9 mouse cellular contexts compared by ENCODE assay signal in the genomic region with DNA sequence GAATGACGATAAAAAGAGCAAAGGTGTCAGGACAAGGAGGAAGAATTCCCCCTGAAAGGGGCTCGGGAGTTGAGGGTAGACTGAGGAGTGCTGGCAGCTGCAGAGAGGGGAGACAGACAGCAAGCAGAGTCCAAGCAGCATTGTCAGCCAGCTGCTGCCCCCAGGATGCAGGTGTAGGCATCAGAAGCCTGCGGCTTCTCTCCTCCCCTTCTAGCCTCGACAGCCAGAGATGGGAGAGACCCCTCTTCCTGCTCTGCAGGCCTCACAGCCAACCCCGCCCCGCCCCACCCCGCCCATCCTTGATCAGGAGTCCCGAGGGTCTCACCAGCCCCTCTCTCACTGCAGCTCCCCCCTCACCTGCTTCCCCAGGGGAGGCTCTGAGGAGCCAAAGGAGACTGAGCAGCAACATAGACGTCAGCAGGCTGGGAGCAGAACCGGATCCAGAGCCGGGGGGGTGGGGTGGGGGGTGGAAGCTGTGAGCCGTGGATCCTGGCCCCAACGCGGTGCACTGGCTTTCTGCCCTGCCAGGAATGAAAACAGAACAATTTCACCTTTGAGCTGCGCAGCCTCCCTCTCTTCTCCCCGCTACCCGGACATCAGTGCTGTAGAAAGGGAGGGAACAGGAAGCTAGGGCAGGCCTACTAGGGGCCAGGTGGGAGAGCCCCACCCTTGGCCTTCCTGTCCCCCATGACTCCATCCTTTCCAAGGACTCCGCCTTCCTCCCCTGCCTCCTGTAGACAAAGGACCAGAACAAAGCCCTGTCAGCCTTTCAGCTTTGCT. TPM values are rescaled to one million over a fixed set of nuclear protein-coding genes. Genes with fewer than 3 reads are reported as not detected.
A peak's percentile ranks its signal among the peaks of the same experiment; 100 is the strongest.
DNase-seq lines count a peak whose midpoint lies in the region; ATAC-seq lines count a peak whose summit lies in the region.
"Had no signal": no experiment of that assay in that cellular context is flagged by ENCODE, and none has a peak within 500 bp of the region (broad histone marks: within the 10 kb centered on the region; RNA-seq: fewer than 3 reads in every experiment).

No protein-coding gene starts in this region.

- whole genome bisulfite sequencing in lung, embryonic 16.5 days: 20% methylated on average over 17 of the region's 18 CpGs
- 27% methylated on average over 14 of the region's 18 CpGs for WGBS in heart, embryonic 14.5 days
- WGBS in limb, embryonic 10.5 days: 35% methylated on average over 18 of the region's 18 CpGs

- H3K4me1 ChIP-seq in lung, embryonic 16.5 days (replicated peaks; ENCODE audit: control insufficient read depth, insufficient read depth, low read length): no peaks in the 10 kb centered on the region
- no peaks in the 10 kb centered on the region for H3K4me1 ChIP-seq in heart, embryonic 14.5 days (ENCODE audit: control insufficient read depth in 2 of 2, insufficient read depth in 2 of 2, low read length in 2 of 2)
- peaks cover 7% of the 10 kb centered on the region for H3K4me1 ChIP-seq in limb, embryonic 10.5 days

- H3K9me3 ChIP-seq in lung, embryonic 16.5 days (ENCODE audit: control insufficient read depth, low read length): no peaks in the 10 kb centered on the region
- H3K9me3 ChIP-seq in heart, embryonic 14.5 days (ENCODE audit: control insufficient read depth, low read length): peaks cover 6% of the 10 kb centered on the region; the same call in 1 of the 2 replicates
- no peaks in the 10 kb centered on the region for H3K9me3 ChIP-seq in limb, embryonic 10.5 days (replicated peaks)

- peak overlapping the region; percentile 13; the same call in 1 of the 2 replicates for H3K4me2 ChIP-seq in lung, embryonic 16.5 days (ENCODE audit: low read depth, low read length)
- H3K4me2 ChIP-seq in heart, embryonic 14.5 days (ENCODE audit: low read length): peak overlapping the region; percentile 39

- no peak overlapping the region for H3K27ac ChIP-seq in lung, embryonic 16.5 days (ENCODE audit: low read length)
- H3K27ac ChIP-seq in heart, embryonic 14.5 days (replicated peaks in 1 of 2; ENCODE audit: control insufficient read depth in 1 of 2, insufficient read depth in 1 of 2, low read depth in 2 of 2, low read length in 2 of 2): no peak overlapping the region
- peak overlapping the region; percentile 34 for H3K27ac ChIP-seq in limb, embryonic 10.5 days

- no peak for DNase-seq in lung, postnatal 36 days
- no peak for DNase-seq in limb, embryonic 10.5 days (ENCODE audit: low spot score)
- DNase-seq in thymus, postnatal 25 days: peak; percentile 70
- no peak for DNase-seq in gastrocnemius, adult 8-10 months (ENCODE audit: low spot score in 2 of 2)
- DNase-seq in cerebellum, adult 11 months: no peak

- no peaks in the 10 kb centered on the region for H3K27me3 ChIP-seq in lung, embryonic 16.5 days (ENCODE audit: control insufficient read depth, insufficient read depth, low read depth, low read length)
- H3K27me3 ChIP-seq in heart, embryonic 14.5 days (ENCODE audit: control insufficient read depth, insufficient read depth, low read length): no peaks in the 10 kb centered on the region
- H3K27me3 ChIP-seq in limb, embryonic 10.5 days (ENCODE audit: low read depth, poor library complexity, severe bottlenecking): no peaks in the 10 kb centered on the region

- H3K36me3 ChIP-seq in lung, embryonic 16.5 days (ENCODE audit: control insufficient read depth, insufficient read depth, low read length): no peaks in the 10 kb centered on the region
- H3K36me3 ChIP-seq in heart, embryonic 14.5 days (ENCODE audit: control insufficient read depth, insufficient read depth, low read length): no peaks in the 10 kb centered on the region
- no peaks in the 10 kb centered on the region for H3K36me3 ChIP-seq in limb, embryonic 10.5 days

- H3K9ac ChIP-seq in lung, embryonic 16.5 days (ENCODE audit: low read length): no peak overlapping the region
- H3K9ac ChIP-seq in heart, embryonic 14.5 days (ENCODE audit: low read length): no peak overlapping the region

- no peak overlapping the region for H3K4me3 ChIP-seq in lung, embryonic 16.5 days (ENCODE audit: low read length)
- no peak overlapping the region for H3K4me3 ChIP-seq in heart, embryonic 14.5 days (ENCODE audit: control insufficient read depth in 1 of 2, insufficient read depth in 1 of 2, low read depth in 1 of 2, low read length in 2 of 2)
- H3K4me3 ChIP-seq in limb, embryonic 10.5 days: no peak overlapping the region

- no peak for ATAC-seq in lung, embryonic 16.5 days (ENCODE audit: low read depth)
- ATAC-seq in heart, embryonic 14.5 days (ENCODE audit: insufficient number of reproducible peaks, insufficient read depth, low FRiP score, low read depth): no peak
- ATAC-seq in megakaryocyte-erythroid progenitor cell, adult 5-6 weeks (replicated peaks; ENCODE audit: low FRiP score, low TSS enrichment, poor library complexity, severe bottlenecking): no peak
- ATAC-seq: Patski had no signal

RNA-seq across cellular contexts. Expression of a gene that starts 19.0 kb away (rescaled TPM):
- polyA plus RNA-seq in lung, embryonic 16.5 days (2015; fragmentation: Nextera tagmentation; extraction: Ambion mirVana): 1.9 and 2.6 TPM in 2 replicates
- 11.2 and 12.5 TPM in 2 replicates for polyA plus RNA-seq in heart, embryonic 14.5 days (2014; fragmentation: Nextera tagmentation; extraction: Ambion mirVana)
- 1.7 and 1.8 TPM in 2 replicates for polyA plus RNA-seq in limb, embryonic 10.5 days (2016; fragmentation: Nextera tagmentation; extraction: Ambion mirVana)
- total RNA-seq in megakaryocyte-erythroid progenitor cell, adult 5-6 weeks (2014; fragmentation: Nextera tagmentation): 20.4 and 22.8 TPM in 2 replicates
- total RNA-seq in megakaryocyte-erythroid progenitor cell, adult 5-6 weeks (2017): 3.0 and 6.4 TPM in 2 replicates
- total RNA-seq in gastrocnemius, adult 8-10 months (2022): 10 to 100 TPM; 15.8 to 27.7 (median 20.1) TPM

RNA-seq across cellular contexts. Expression of a gene that starts 26.1 kb away (rescaled TPM):
- 5.1 and 5.6 TPM in 2 replicates for polyA plus RNA-seq in lung, embryonic 16.5 days (2015; fragmentation: Nextera tagmentation; extraction: Ambion mirVana)
- 7.1 and 7.4 TPM in 2 replicates for polyA plus RNA-seq in heart, embryonic 14.5 days (2014; fragmentation: Nextera tagmentation; extraction: Ambion mirVana)
- 8.1 and 8.5 TPM in 2 replicates for polyA plus RNA-seq in limb, embryonic 10.5 days (2016; fragmentation: Nextera tagmentation; extraction: Ambion mirVana)
- total RNA-seq in megakaryocyte-erythroid progenitor cell, adult 5-6 weeks (2014; fragmentation: Nextera tagmentation): 9.0 and 11.4 TPM in 2 replicates
- total RNA-seq in megakaryocyte-erythroid progenitor cell, adult 5-6 weeks (2017): 5.2 and 6.0 TPM in 2 replicates
- 10 to 100 TPM; 14.6 to 22.7 (median 19.1) TPM for total RNA-seq in gastrocnemius, adult 8-10 months (2022)

RNA-seq across cellular contexts. Expression of a gene that starts 39.2 kb away (rescaled TPM):
- 141 and 144 TPM in 2 replicates for polyA plus RNA-seq in lung, embryonic 16.5 days (2015; fragmentation: Nextera tagmentation; extraction: Ambion mirVana)
- 58.6 and 69.9 TPM in 2 replicates for polyA plus RNA-seq in heart, embryonic 14.5 days (2014; fragmentation: Nextera tagmentation; extraction: Ambion mirVana)
- 200 and 201 TPM in 2 replicates for polyA plus RNA-seq in limb, embryonic 10.5 days (2016; fragmentation: Nextera tagmentation; extraction: Ambion mirVana)
- 308 and 381 TPM in 2 replicates for total RNA-seq in megakaryocyte-erythroid progenitor cell, adult 5-6 weeks (2014; fragmentation: Nextera tagmentation)
- 409 and 443 TPM in 2 replicates for total RNA-seq in megakaryocyte-erythroid progenitor cell, adult 5-6 weeks (2017)
- total RNA-seq in gastrocnemius, adult 8-10 months (2022): 10 to 100 TPM; 30.0 to 37.2 (median 34.0) TPM

RNA-seq across cellular contexts. Expression of a gene that starts 45.9 kb away (rescaled TPM):
- 90.5 and 94.0 TPM in 2 replicates for polyA plus RNA-seq in lung, embryonic 16.5 days (2015; fragmentation: Nextera tagmentation; extraction: Ambion mirVana)
- polyA plus RNA-seq in heart, embryonic 14.5 days (2014; fragmentation: Nextera tagmentation; extraction: Ambion mirVana): 32.3 and 38.9 TPM in 2 replicates
- 73.4 and 75.9 TPM in 2 replicates for polyA plus RNA-seq in limb, embryonic 10.5 days (2016; fragmentation: Nextera tagmentation; extraction: Ambion mirVana)
- 21.8 and 27.9 TPM in 2 replicates for total RNA-seq in megakaryocyte-erythroid progenitor cell, adult 5-6 weeks (2014; fragmentation: Nextera tagmentation)
- total RNA-seq in megakaryocyte-erythroid progenitor cell, adult 5-6 weeks (2017): 19.6 and 29.9 TPM in 2 replicates
- 1 to 10 TPM; 1.4 to 3.9 (median 2.1) TPM for total RNA-seq in gastrocnemius, adult 8-10 months (2022)

RNA-seq across cellular contexts. Expression of a gene that starts 56.1 kb away (rescaled TPM):
- polyA plus RNA-seq in lung, embryonic 16.5 days (2015; fragmentation: Nextera tagmentation; extraction: Ambion mirVana): 0.11 TPM in 1 of 2 replicates, not detected in the other
- not detected in 2 replicates for polyA plus RNA-seq in heart, embryonic 14.5 days (2014; fragmentation: Nextera tagmentation; extraction: Ambion mirVana)
- not detected in 2 replicates for polyA plus RNA-seq in limb, embryonic 10.5 days (2016; fragmentation: Nextera tagmentation; extraction: Ambion mirVana)
- total RNA-seq in megakaryocyte-erythroid progenitor cell, adult 5-6 weeks (2014; fragmentation: Nextera tagmentation): 0.25 and 0.61 TPM in 2 replicates
- total RNA-seq in megakaryocyte-erythroid progenitor cell, adult 5-6 weeks (2017): not detected in 2 replicates
- total RNA-seq in gastrocnemius, adult 8-10 months (2022): under 1 TPM in 1 of 4 experiments, not detected in 3; 0.22 TPM
- polyA plus RNA-seq: Patski had no signal
